Mouse (Mus musculus) left cerebral cortex, postnatal 25 days (tissue): Measurements from ENCODE around the gene Dscam. TPM values are rescaled to one million over a fixed set of nuclear protein-coding genes. Genes with fewer than 3 reads are reported as not detected.

Experiments used
- DNase-seq, 2 experiments: peaks; one replicate each; pipeline ENCODE4 v3.0.0; 2022; ENCODE audit warnings: low spot score in 2 of 2, mixed read lengths in 1 of 2
- intact Hi-C: fragments of 180-260 bp; cut with DNase I; formaldehyde crosslinking; loops from one replicate; pipeline ENCODE4 v1.15.1; 2025
- total RNA-seq, 2 experiments: library from RNA; stranded (reverse); gene quantifications; 2 replicates each; pipeline ENCODE4 v1.2.3; 2021

The Dscam gene
- total RNA-seq, 2 experiments from 2014 or later = 41.6 to 44.0 TPM

GRCm38 (mm10) chr16:96659275-96659674 is 511.3 kb downstream of the Dscam start:
- no peak for DNase-seq
- intact Hi-C loops = no loop called here

- intact Hi-C loops = no loop called here
Measured at GRCm38 (mm10) chr16:96655548-96655947, 515.0 kb downstream of the Dscam start.

DNA sequence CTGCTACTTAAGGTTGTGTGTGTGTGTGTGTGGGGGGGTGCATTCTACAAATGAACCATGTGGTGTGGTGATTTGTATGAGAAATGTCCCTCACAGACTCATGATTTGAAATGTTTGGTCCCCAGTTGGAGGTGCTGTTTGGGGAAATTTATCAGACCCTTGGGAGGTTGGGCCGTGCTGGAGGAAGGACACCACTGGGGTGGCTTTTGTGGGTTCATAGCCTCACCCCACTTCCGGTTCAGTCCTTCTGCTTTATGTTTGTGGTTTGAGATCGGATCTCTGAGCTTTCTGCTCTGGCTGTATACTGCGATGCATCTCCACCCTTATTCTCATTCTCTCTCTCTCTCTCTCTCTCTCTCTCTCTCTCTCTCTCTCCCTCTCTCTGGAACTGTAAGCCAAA is 516.5 kb downstream of the Dscam start:
- no peak for DNase-seq
- intact Hi-C loops = no loop called here

More at GRCm38 (mm10) chr16:96655548-96655947, 515.0 kb downstream of the Dscam start:
- no peak for DNase-seq

GRCm38 (mm10) chr16:96651444-96651843 is 519.1 kb downstream of the Dscam start:
- no peak for DNase-seq
- intact Hi-C loops = no loop called here

DNA sequence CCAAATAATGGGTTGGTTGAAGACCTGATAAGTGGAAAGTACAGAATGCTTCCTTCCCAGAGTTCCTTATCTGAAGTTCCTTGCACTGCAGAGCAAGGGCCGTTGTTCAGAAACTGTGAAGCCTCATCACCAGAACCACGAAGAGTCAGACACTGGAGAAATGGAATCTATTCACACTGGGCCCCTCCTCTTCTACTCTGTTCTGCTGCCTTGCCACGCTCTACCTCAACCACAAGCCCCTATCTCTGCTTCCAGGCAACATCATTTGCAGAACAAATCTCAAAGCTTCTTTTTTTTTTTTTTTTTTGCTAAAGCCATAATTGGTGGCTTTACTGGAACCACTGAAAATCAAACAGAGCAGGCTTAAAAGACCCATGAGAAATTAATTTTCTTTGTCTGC is 530.5 kb downstream of the Dscam start:
- DNase-seq = no peak
- intact Hi-C loops = no loop called here

DNA sequence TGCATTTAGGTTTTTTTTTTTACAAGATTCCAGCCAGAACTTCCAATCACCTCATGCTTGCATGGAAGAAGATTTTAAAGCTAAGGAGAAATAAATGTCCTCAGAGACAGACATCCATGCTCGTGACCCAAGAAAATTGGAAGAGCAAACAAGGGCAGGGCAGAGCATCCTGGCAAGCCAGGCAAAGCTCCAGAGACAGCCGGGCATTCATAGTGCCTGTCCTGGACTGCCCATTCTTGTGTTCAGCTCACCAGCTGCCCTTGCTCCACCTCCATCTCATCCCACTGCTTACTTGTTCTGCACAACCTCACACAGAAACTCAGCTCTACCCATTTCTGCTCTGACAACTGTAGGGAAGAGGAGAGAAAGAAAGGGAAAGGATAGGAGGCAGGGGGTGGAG is 534.6 kb downstream of the Dscam start:
- no peak for DNase-seq
- intact Hi-C loops = loop anchor here (2.0 kb wide), 1 partner anchor 101 kb away; no protein-coding TSS in a partner anchor

GRCm38 (mm10) chr16:96634791-96635143 is 535.8 kb downstream of the Dscam start:
- intact Hi-C loops = loop anchor here (2.0 kb wide), 1 partner anchor 100 kb away; no protein-coding TSS in a partner anchor
- peak in 1 of 2 experiments; percentile 46 for DNase-seq

- DNase-seq = peak; percentile 52 to 90
- intact Hi-C loops = loop anchor here (2.0 kb wide), 1 partner anchor 99 kb away; no protein-coding TSS in a partner anchor
Measured at GRCm38 (mm10) chr16:96634097-96634790, 536.3 kb downstream of the Dscam start.

DNA sequence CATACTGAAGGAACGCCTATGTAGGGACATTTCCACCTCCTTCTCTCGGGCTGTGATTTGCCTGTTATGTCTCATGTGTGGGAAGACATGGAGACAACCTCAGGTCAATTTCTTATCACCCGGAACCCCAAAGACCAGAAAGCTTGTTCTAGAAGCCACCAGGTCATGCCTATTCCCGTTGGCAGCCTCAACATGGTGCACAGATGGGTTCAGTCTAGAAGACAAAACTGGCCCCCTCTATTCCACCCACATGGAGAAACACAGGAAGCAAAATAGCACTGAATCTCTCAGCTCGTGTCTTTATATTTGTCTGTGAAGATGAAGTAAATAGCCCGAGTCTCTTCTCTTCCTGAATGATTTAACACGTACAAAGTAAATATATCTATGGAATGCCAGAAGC is 540.3 kb downstream of the Dscam start:
- peak; percentile 37 to 88 for DNase-seq
- intact Hi-C loops = loop anchor here (1.0 to 2.0 kb wide), 2 partner anchors 53 to 75 kb away; no protein-coding TSS in a partner anchor

GRCm38 (mm10) chr16:96629623-96630022 is 540.9 kb downstream of the Dscam start:
- DNase-seq = no peak
- intact Hi-C loops = loop anchor here (1.0 to 2.0 kb wide), 2 partner anchors 53 to 74 kb away; no protein-coding TSS in a partner anchor

DNA sequence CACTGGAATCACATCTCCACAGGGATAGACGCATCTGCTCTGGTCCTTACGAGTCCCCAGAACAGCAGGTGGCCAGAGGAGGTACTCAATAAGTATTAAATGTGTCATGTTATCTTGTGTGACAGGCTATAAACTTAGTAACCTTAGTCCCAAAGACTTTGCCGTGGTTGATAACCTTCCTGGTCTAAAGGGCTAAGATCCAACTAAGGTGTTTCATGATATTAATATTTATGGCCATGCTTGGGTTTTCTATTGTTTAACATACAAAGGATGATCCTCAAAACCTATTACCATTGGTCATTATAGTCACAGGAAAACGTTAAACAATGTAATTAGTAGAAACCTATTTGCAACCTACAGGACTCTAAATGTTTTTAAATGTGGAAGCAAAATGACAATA is 545.1 kb downstream of the Dscam start:
- DNase-seq = no peak
- intact Hi-C loops = no loop called here

DNA sequence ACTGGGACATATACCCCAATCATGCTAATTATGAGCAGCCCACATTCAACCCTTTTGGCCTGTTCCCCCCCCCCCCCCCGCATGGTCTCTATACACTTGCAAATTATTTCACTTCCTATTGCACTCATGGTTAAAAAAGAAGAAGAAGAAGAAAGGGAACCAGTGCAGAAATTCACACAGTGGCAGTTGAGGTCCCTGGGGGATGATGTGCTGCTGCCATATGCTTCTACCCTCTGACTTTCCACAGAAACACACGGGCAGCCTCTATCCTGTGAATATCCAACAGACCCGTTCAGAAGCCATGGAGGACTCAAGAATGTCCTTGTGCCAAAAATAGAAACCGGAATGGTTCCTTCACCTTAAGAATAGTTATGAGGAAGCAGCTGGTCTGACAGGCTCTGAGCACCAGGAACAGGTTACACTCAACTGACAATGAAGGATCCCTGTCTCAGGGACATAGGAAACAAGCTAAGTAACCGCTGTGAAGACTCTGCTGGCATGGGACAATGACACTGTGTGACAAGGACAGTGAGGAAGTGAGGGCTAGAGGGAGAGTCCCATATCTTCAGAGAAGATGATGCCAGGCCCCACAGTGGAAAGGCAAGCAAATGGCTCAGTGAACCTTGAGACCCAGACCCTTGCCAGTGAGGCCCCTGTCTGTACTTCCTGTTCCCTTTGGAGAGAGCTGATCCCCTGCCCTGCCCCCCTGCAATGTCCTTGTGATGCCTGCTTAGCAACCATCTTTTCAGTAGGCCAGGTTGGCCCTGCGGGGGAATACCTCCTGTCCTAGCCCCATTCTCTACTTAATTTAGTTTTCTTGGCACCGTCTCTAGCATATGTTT is 545.8 kb downstream of the Dscam start:
- intact Hi-C loops = no loop called here
- no peak for DNase-seq

DNA sequence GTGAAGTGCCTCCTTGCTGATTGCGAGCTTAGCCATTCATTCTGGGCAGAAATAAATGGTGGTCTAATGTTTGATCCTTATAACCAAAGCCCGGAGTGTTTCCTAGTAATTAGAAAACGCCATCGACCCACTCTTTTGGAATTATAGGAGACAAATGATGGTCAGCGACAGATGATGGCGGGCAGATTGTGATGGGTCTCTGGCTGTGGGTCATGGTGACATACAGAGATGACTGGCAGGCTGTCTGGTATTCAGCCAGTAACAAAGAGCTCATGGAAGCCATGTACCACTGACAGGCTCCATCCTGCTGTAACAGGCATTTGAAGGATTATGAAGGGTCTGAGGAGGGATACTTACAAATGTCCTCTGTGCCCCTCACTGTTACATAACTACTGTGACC is 549.7 kb downstream of the Dscam start:
- intact Hi-C loops = no loop called here
- no peak for DNase-seq

GRCm38 (mm10) chr16:96620402-96620801 is 550.1 kb downstream of the Dscam start:
- intact Hi-C loops = no loop called here
- peak; percentile 49 to 82 for DNase-seq

DNA sequence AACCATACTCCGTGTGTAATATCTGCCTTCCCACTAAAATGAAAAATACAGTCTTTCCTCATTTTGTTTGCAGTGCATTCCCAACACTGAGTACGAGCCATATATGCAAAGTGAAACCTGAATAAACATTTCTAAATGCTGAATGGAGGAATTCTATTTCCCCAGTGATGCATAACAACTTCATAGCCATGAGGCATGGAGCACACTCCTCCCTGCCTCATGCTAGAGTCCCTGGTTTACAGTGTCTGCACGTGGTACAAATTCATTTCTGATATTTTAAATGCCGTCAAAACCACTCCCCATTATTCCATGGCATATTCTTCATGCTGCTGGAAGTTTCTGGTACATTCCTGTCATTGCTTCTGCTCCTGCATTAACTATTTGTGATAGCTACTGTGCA is 552.8 kb downstream of the Dscam start:
- intact Hi-C loops = no loop called here

GRCm38 (mm10) chr16:96613275-96613674 is 557.3 kb downstream of the Dscam start:
- no peak for DNase-seq
- intact Hi-C loops = loop anchor here (5.0 kb wide), 2 partner anchors 59 to 256 kb away; no protein-coding TSS in a partner anchor

More for the DNA sequence above, 552.8 kb downstream of the Dscam start:
- no peak for DNase-seq

GRCm38 (mm10) chr16:96610806-96611205 is 559.7 kb downstream of the Dscam start:
- peak; percentile 59 to 72 for DNase-seq
- intact Hi-C loops = loop anchor here (1.0 to 5.0 kb wide), 3 partner anchors 61 to 254 kb away; partner anchors contain the start of gene Pcp4

DNA sequence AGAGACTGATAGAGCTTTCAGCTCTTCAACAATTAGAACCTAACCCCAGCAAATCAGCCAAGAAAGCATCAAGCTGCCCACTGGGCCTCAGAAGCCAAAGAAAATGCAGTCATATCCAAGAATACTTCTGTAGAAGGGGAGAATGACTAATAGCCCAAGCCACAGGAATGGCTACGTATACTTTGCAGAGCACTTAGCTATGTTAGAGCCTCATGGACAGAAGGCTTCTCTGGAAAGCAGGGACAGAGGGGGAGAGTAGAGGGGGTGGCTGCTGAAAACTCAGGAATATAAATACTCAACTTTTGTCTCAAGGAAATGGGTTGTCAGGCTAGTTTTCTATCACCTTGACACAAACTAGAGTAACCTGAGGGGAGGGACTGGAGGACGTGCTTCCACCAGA is 568.3 kb downstream of the Dscam start:
- intact Hi-C loops = loop anchor here (10.0 kb wide), 1 partner anchor 377 kb away; no protein-coding TSS in a partner anchor

DNA sequence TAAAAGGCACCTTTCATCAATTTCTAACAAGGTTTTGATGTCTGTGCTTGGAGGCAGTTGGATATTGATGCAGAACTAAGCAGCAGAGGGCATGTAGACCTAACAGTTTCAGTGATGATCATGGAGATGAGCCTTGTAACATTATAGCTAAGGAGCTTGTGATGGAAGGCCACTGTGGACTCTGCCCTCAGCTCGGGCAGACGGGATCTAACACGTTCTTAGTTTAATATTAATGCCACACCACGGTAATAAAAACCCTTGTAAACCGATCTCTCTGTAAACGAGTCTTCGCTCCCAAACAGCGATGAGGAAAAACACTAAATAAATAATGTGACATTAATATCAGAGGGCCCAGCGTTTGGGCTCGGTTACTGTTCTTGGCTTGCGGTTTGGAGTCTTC is 569.8 kb downstream of the Dscam start:
- intact Hi-C loops = loop anchor here (10.0 kb wide), 1 partner anchor 376 kb away; no protein-coding TSS in a partner anchor
- no peak for DNase-seq

More for the DNA sequence above, 568.3 kb downstream of the Dscam start:
- DNase-seq = peak in 1 of 2 experiments; percentile 64

DNA sequence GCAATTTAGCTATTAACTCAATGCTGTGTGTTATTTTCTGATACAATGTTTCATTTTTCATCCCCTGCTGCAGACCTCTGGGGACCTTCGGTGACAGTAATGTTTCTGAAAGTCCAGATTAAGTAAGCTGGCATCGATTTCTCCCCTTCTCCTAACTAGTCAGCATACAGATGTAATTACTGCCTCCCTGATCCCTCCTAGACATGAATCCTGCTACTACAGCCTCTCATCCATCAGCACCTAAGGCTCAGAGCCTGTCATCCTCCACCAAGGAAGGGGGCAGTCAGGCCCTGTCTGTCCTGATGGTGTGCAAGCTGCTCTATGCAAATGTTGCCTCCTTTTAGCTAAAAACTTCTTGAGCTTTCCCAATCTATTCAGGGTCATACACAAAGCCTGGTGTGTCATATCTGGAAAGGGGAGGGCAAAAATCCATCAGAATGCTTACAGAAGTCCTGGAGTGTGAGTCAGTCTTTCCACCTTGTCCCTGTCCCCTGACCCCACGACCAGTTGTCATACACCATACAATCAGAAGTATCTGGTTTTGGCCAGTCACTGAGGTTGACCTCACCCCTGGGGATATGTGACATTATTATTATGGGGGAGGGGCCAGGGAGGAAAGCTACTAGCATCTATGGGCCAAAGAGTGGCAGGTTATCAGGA is 571.0 kb downstream of the Dscam start:
- intact Hi-C loops = loop anchor here (10.0 kb wide), 1 partner anchor 375 kb away; no protein-coding TSS in a partner anchor
- no peak for DNase-seq
